Mouse (Mus musculus) forebrain, postnatal 0 days (tissue): ENCODE measurements at regions not wholly inside any gene's neighbourhood (a gene's known extent, or its start where the extent isn't known, plus 50 kb on each side); places are given as distances from the start of the nearest gene placed in this dataset.

Experiments
- ATAC-seq: fragments of 200-750 bp; cut with Nextera tagmentation; 2 replicates; pipeline ENCODE4 v1.8.0; 2017; ENCODE audit warnings: mild to moderate bottlenecking, moderate library complexity
- DNase-seq: peaks from one replicate; pipeline ENCODE4 v3.0.0-alpha.2; 2015
- H3K27ac ChIP-seq: fragments of 300-500 bp; sonication (generic); 2 replicates; pipeline ENCODE4 v1.5.1; 2014; ENCODE audit warnings: low read depth, mild to moderate bottlenecking, antibody characterized with exemption, low read length, moderate library complexity, mixed read lengths
- H3K27me3 ChIP-seq: fragments of 300-500 bp; sonication (generic); 2 replicates; pipeline ENCODE4 v1.6.1; 2014; ENCODE audit warnings: mild to moderate bottlenecking, low read length, mixed read lengths; ENCODE audit not compliant: insufficient read depth
- H3K36me3 ChIP-seq: fragments of 300-500 bp; sonication (generic); 2 replicates; pipeline ENCODE4 v1.6.1; 2014; ENCODE audit warnings: mild to moderate bottlenecking, moderate library complexity; ENCODE audit not compliant: insufficient read depth
- H3K4me1 ChIP-seq: fragments of 300-500 bp; sonication (generic); 2 replicates; pipeline ENCODE4 v1.6.1; 2014; ENCODE audit warnings: antibody characterized with exemption; ENCODE audit not compliant: insufficient read depth
- H3K4me2 ChIP-seq: fragments of 300-500 bp; sonication (generic); 2 replicates; pipeline ENCODE4 v1.6.1; 2014; ENCODE audit warnings: low read depth, mild to moderate bottlenecking, moderate library complexity
- H3K4me3 ChIP-seq: fragments of 300-500 bp; sonication (generic); 2 replicates; pipeline ENCODE4 v1.5.1; 2014; ENCODE audit warnings: low read depth, low read length, mixed read lengths
- H3K9ac ChIP-seq: fragments of 300-500 bp; sonication (generic); 2 replicates; pipeline ENCODE4 v1.6.1; 2014; ENCODE audit warnings: mild to moderate bottlenecking
- H3K9me3 ChIP-seq: fragments of 300-500 bp; sonication (generic); 2 replicates; pipeline ENCODE4 v1.6.1; 2016; ENCODE audit warnings: low read length
- CTCF ChIP-seq: sonication (generic); IDR thresholded peaks from 2 replicates; pipeline ENCODE4 v1.5.1; 2016; ENCODE audit warnings: antibody characterized with exemption, control low read depth, low read depth
- WGBS: fragments of 180-500 bp; shearing (Covaris S2); extraction: QIAGEN DNeasy Blood & Tissue Kit; methylation state at CpG from one replicate; pipeline ENCODE4 v1.1.7; 2014; 5-methylcytosine and 5-hydroxymethylcytosine counted together

- DNase-seq (no peak), ATAC-seq (no peak)
- WGBS: 68% methylated on average over 5 of the region's 5 CpGs
- H3K4me2 ChIP-seq: no peak overlapping the region
- no peaks in the 10 kb centered on the region for H3K36me3 ChIP-seq
- H3K9ac ChIP-seq: no peak overlapping the region
- no peaks in the 10 kb centered on the region for H3K9me3 ChIP-seq
- no peak for TF ChIP-seq CTCF
- no peaks in the 10 kb centered on the region for H3K4me1 ChIP-seq
- no peak overlapping the region for H3K4me3 ChIP-seq
- H3K27me3 ChIP-seq: no peaks in the 10 kb centered on the region
- H3K27ac ChIP-seq: no peak overlapping the region
Observed at GRCm38 (mm10) chr3:105209164-105209563, 142.5 kb downstream of the 4930564D02Rik start.

DNA sequence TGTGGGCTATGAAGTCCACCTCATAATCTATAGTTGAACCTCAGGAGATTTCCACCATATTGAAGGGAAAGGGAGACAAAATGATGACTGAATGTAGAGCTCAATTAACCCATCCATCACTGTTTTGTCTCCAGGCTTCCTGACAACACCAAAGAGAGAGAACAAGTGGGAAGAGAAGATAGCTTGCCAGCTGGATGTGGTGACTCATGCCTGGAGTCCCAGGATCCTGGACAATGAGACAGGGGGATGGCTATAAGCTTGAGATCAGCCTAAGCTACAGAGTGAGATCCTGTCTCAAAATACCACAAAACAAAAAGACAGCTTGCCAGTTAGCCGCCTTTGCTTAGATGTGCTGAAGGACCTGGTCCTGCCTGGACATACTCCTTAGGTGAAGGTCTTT, 144.4 kb downstream of the 4930564D02Rik start:
- Histone ChIP-seq H3K9me3 (no peaks in the 10 kb centered on the region), H3K4me3 (no peak overlapping the region), H3K9ac (no peak overlapping the region), H3K4me1 (no peaks in the 10 kb centered on the region), H3K4me2 (no peak overlapping the region), H3K36me3 (no peaks in the 10 kb centered on the region), H3K27me3 (no peaks in the 10 kb centered on the region), H3K27ac (no peak overlapping the region)
- TF ChIP-seq CTCF: no peak
- 87% methylated on average over 1 of the region's 1 CpGs for WGBS
- DNase-seq (no peak), ATAC-seq (no peak)

DNA sequence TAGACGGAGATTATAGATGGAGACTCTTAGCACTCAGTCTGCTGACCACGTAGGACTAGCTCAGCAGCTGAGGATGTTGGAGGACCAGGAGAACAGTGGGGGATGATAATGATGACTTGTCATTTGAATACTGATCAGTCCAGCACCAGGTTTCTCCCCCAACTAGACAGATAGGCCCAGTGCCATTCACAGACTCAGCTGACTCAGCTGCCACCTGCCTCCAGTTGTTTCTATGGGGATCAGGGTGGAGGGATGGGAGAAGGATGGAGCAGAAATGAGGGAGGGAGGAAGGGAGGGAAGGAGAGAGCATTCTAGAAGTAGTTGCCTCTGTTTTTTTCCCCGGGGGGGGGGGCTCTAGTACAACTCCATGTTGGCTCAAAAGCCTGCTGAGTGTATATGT, 145.1 kb downstream of the 4930564D02Rik start:
- DNase-seq: no peak
- WGBS: 67% methylated on average over 3 of the region's 3 CpGs
- no peak overlapping the region for H3K4me2 ChIP-seq
- H3K4me3 ChIP-seq: no peak overlapping the region
- H3K27me3 ChIP-seq: no peaks in the 10 kb centered on the region
- no peaks in the 10 kb centered on the region for H3K36me3 ChIP-seq
- no peaks in the 10 kb centered on the region for H3K9me3 ChIP-seq
- no peak overlapping the region for H3K9ac ChIP-seq
- no peaks in the 10 kb centered on the region for H3K4me1 ChIP-seq
- H3K27ac ChIP-seq: no peak overlapping the region
- TF ChIP-seq CTCF: no peak
- peak; percentile 29; the same call in 1 of the 2 replicates for ATAC-seq

DNA sequence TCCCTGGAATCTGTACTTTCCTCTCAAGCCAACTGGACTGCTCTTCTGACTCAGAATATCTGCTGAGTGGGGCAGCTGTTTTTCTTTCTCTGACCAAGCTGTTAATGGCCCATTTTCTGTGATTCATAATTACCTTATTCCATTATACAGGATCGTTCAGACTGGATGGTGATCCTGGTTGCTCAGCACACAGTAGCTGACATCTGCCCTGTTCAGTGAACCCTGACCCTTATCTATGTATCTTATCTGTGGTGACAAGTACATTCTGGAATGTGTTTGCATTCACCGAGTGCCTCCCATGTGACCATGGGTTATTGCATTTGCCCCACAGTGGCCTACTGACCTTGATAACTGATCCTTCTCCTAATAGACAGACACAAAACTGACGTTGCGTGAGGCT, 148.2 kb downstream of the 4930564D02Rik start:
- ATAC-seq: no peak
- DNase-seq: no peak
- Histone ChIP-seq H3K27ac (no peak overlapping the region), H3K4me3 (no peak overlapping the region), H3K9ac (no peak overlapping the region), H3K9me3 (no peaks in the 10 kb centered on the region), H3K36me3 (no peaks in the 10 kb centered on the region), H3K4me1 (no peaks in the 10 kb centered on the region), H3K4me2 (no peak overlapping the region), H3K27me3 (no peaks in the 10 kb centered on the region)
- 81% methylated on average over 4 of the region's 4 CpGs for WGBS
- TF ChIP-seq CTCF: no peak

GRCm38 (mm10) chr3:105215729-105216128, 149.1 kb downstream of the 4930564D02Rik start:
- no peak overlapping the region for H3K27ac ChIP-seq
- no peak overlapping the region for H3K4me2 ChIP-seq
- H3K9ac ChIP-seq: no peak overlapping the region
- H3K36me3 ChIP-seq: no peaks in the 10 kb centered on the region
- H3K4me1 ChIP-seq: no peaks in the 10 kb centered on the region
- no peaks in the 10 kb centered on the region for H3K9me3 ChIP-seq
- DNase-seq (no peak), ATAC-seq (no peak)
- TF ChIP-seq CTCF: no peak
- H3K27me3 ChIP-seq: no peaks in the 10 kb centered on the region
- 29% methylated on average over 7 of the region's 7 CpGs for WGBS
- H3K4me3 ChIP-seq: no peak overlapping the region

DNA sequence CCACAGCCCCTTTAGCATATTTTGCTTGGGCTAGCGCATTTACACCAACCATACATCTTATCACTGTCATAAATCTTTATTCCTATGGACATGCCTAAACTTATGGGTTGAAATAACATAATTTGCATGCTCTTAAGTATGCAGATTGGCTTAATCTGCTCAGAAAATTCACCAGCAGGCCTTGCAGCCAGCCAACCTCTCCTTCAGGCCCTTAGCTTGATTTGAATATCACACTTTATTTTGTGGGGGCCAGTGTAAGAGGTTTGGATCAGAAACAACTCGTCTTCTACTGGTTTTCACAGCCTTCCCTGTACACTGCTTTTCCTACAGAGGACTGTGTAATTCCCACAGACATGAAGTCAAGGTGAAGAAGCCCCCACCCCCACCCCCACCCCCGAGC, 153.0 kb downstream of the 4930564D02Rik start:
- no peaks in the 10 kb centered on the region for H3K9me3 ChIP-seq
- DNase-seq (no peak), ATAC-seq (peak; percentile 81)
- no peaks in the 10 kb centered on the region for H3K4me1 ChIP-seq
- H3K4me3 ChIP-seq: no peak overlapping the region
- no peak overlapping the region for H3K27ac ChIP-seq
- TF ChIP-seq CTCF: no peak
- WGBS: 62% methylated on average over 3 of the region's 3 CpGs
- no peak overlapping the region for H3K4me2 ChIP-seq
- no peak overlapping the region for H3K9ac ChIP-seq
- H3K36me3 ChIP-seq: no peaks in the 10 kb centered on the region
- H3K27me3 ChIP-seq: no peaks in the 10 kb centered on the region

GRCm38 (mm10) chr3:105220641-105221040, 154.0 kb downstream of the 4930564D02Rik start:
- no peaks in the 10 kb centered on the region for H3K27me3 ChIP-seq
- ATAC-seq (no peak), DNase-seq (no peak)
- H3K9ac ChIP-seq: no peak overlapping the region
- no peak for TF ChIP-seq CTCF
- H3K9me3 ChIP-seq: no peaks in the 10 kb centered on the region
- no peak overlapping the region for H3K4me3 ChIP-seq
- no peaks in the 10 kb centered on the region for H3K4me1 ChIP-seq
- 63% methylated on average over 1 of the region's 1 CpGs for WGBS
- H3K36me3 ChIP-seq: no peaks in the 10 kb centered on the region
- no peak overlapping the region for H3K27ac ChIP-seq
- no peak overlapping the region for H3K4me2 ChIP-seq

- ATAC-seq: no peak
- TF ChIP-seq CTCF: no peak
- Histone ChIP-seq H3K27ac (no peak overlapping the region), H3K4me2 (no peak overlapping the region), H3K9ac (no peak overlapping the region), H3K4me3 (no peak overlapping the region), H3K27me3 (no peaks in the 10 kb centered on the region), H3K36me3 (no peaks in the 10 kb centered on the region), H3K9me3 (no peaks in the 10 kb centered on the region), H3K4me1 (no peaks in the 10 kb centered on the region)
- WGBS: 74% methylated on average over 3 of the region's 3 CpGs
- DNase-seq: no peak
Observed at GRCm38 (mm10) chr3:105222925-105223324, 156.3 kb downstream of the 4930564D02Rik start.
